Mouse (Mus musculus): ENCODE measurements around the gene Etl4.

The Etl4 gene

GRCm38 (mm10) chr2:20693772-20694171 is 784.2 kb downstream of the Etl4 start:
- DNase-seq (ENCODE audit: low spot score in 2 of 2), result no peak

GRCm38 (mm10) chr2:20697719-20698118 is 788.1 kb downstream of the Etl4 start:
- DNase-seq (ENCODE audit: low spot score in 2 of 2), result no peak

GRCm38 (mm10) chr2:20705110-20705509 is 795.5 kb downstream of the Etl4 start:
- DNase-seq (ENCODE audit: low spot score in 2 of 2), result no peak

DNA sequence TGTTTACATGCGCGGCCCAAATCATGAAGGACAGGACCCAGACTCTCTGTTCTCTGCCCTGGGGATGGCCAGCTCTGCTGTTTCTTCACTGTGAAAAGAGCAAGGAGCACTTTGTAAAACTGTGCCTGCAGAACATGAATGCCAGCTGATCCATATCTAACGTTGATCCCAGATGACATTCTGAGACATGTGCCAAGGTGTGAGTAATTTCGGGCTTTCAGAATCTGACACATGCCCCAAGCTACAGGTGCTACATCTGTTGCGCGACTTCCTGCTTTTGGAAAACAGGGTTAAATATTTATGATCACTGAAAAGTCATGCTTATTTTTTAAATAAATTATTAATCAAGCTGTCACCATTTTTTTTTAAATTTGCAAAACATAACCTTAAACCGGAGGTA is 801.0 kb downstream of the Etl4 start:
- no peak for DNase-seq (ENCODE audit: low spot score in 2 of 2)

DNA sequence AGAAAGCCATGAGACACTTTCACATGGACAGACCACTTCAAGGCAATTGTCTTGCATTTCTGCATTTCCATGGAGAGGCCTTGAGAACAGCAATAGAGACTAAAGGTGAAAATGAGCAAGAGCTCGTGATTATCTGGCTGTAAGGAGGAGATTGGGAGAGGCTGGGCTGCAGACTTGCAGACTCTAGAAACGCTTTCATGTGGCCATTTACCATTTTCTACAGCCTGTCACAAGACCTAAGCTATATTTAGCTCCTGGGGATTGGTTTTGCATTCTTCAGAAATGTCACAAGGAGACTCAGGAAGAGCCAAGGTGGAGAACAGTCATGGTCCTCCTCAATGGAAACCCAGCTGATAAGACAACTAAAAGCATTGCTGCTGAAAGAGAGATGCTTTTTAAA is 801.4 kb downstream of the Etl4 start:
- no peak for DNase-seq (ENCODE audit: low spot score in 2 of 2)

- DNase-seq (ENCODE audit: low spot score in 2 of 2), result no peak
These were observed 809.5 kb downstream of the Etl4 start for GRCm38 (mm10) chr2:20719105-20719504.

GRCm38 (mm10) chr2:20721098-20721497 is 811.5 kb downstream of the Etl4 start:
- no peak for DNase-seq (ENCODE audit: low spot score in 2 of 2)

DNA sequence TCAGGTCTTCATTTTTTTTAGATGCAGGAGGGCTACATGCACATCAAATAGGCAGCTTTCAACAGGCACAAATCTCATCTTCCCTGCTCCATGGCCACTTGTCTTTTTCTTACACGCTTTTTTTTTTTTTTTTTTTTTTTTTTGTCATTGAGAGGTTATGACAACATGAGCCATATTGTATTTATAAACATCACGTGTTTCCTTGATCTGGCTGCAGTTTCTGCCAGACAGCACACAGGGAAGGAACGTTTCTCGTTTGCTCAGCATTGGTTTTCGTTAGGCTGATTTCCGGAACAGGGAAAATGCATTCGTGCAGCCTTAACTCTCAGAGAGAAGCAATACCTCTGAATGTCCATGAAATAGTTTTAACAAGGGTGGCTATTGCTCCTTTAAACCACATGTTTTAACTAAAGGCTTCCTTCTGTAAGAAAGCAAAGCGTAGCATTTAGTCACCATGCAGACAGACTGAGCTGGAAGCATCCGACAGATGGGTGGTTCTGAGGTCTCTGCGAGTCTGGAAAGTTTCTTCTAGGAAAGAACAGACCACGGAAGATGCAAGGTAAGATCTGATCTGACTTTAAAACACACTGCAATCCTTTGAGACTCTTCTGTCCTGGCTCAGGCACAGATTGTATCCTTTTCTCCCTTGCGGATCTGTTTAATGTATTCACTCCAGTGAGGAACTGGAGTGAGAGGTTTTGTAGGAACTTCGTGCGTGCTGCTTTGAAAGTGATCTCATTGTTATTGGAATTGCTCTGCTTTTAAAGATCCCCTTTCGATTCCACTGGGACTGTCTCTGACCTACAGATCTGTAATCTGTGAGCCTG is 812.8 kb downstream of the Etl4 start:
- DNase-seq (ENCODE audit: low spot score in 2 of 2), result no peak

DNA sequence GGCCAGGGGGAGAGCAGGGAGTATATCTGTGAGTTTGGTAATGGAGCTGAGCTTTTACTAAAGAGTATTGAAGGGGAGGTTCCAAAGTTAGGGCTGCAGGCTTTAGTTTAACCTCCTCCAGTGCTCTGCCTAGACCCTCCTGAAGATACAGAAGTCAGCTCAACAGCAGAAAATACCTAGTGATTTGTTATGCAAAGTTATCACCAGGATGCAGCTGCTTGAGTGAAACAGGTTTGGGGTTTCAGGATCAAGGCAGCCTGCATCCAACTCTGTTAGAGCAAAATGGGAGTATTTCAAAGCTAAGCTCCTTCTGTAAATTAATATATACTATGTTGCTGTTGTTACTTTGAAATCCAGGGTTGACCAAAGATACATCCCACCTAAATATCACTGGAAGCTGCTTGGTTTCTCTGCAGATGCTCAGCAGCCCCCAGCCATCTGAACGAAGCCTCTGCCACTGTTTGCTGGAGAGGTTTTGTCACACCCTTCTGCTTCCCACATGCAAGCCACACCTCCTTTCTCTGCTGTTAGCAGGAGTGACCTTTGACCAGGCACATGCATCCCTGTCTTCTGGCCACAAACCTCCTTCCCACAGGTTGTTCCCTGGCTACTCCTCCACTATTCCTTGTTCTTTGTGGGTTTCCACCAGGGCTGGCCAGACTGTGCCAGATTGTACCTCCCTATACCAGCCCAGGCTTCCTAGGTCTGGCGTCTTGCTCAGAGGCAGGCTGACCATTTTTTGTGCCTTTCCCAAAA is 814.6 kb downstream of the Etl4 start:
- DNase-seq (ENCODE audit: low spot score in 2 of 2), result no peak

GRCm38 (mm10) chr2:20726974-20727373 is 817.4 kb downstream of the Etl4 start:
- DNase-seq (ENCODE audit: low spot score in 2 of 2), result no peak

- no peak for DNase-seq (ENCODE audit: low spot score in 2 of 2)
These were observed 818.3 kb downstream of the Etl4 start for GRCm38 (mm10) chr2:20727752-20728438.

GRCm38 (mm10) chr2:20735444-20735843 is 825.9 kb downstream of the Etl4 start:
- no peak for DNase-seq (ENCODE audit: low spot score in 2 of 2)

DNA sequence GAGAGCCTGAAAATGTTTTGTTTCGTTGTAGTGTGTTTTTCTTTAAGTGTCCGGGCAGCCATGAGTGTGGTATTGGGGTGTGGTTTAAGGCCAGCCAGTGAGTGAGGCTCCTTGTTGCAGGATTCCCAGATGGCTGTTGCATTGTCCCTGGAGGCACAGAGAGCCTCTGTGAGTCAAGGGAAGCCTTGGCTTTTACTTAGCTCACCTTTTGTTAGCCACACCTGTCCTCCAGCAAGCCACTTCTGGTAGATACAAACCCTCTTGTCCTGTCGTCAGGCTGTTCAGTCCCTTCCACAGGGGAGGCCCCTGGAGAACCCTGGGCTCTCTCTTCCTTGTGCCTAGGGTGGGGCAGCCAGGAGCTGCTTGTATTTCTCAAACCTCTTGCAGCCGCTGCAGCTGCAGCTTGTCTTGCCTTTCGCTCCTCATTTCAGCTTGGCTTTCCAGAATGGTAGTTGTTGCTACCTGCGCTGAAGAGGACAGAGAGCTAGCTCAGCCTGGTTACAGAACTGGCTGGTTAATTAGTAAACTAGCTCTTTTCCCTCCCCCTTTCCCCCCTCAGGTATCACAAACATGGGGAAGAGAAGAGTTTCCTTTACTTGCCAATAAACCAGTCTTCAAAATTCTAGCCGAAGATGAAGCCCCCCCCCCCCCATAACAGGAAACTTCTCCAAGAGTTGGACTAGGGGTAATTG is 826.9 kb downstream of the Etl4 start:
- no peak for DNase-seq (ENCODE audit: low spot score in 2 of 2)

GRCm38 (mm10) chr2:20737112-20737808 is 827.7 kb downstream of the Etl4 start:
- no peak for DNase-seq (ENCODE audit: low spot score in 2 of 2)

- no peak for DNase-seq (ENCODE audit: low spot score in 2 of 2)
These were observed 828.3 kb downstream of the Etl4 start for GRCm38 (mm10) chr2:20737837-20738236.

DNA sequence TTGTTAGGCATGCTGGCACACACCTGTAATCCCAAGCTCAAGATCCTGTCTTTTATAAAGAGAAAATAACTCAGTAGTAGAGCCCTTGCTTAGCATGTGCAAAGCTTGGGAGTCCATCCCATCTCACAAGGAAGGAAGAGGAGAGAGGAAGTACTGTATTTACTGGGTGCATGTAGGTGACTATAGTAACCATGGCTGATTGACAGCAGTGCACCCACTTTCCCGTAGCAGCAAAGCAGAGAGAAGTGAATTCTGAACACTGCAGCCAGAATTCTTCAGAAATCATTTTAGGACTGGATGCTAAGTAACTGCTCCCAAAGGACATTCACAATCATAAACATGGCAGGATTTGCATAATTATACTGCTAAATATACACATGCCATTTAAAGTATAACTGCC is 838.1 kb downstream of the Etl4 start:
- DNase-seq (ENCODE audit: low spot score in 2 of 2), result no peak

GRCm38 (mm10) chr2:20748481-20748880 is 838.9 kb downstream of the Etl4 start:
- no peak for DNase-seq (ENCODE audit: low spot score in 2 of 2)

- no peak for DNase-seq (ENCODE audit: low spot score in 2 of 2)
These were observed 840.1 kb downstream of the Etl4 start for GRCm38 (mm10) chr2:20749687-20750086.

GRCm38 (mm10) chr2:20753282-20754110 is 843.9 kb downstream of the Etl4 start:
- no peak for DNase-seq (ENCODE audit: low spot score in 2 of 2)

- DNase-seq (ENCODE audit: low spot score in 2 of 2), result no peak
These were observed 847.4 kb downstream of the Etl4 start for GRCm38 (mm10) chr2:20756964-20757363.

Measured in spleen, postnatal 10 days (tissue).